Mouse (Mus musculus): Measurements from ENCODE around the gene Myh7b.
"Not testable (repeated sequence)": the region's sequence is repeated elsewhere in the genome, so short reads cannot be mapped to it uniquely, and the experiment has no call there.

The Myh7b gene

DNA sequence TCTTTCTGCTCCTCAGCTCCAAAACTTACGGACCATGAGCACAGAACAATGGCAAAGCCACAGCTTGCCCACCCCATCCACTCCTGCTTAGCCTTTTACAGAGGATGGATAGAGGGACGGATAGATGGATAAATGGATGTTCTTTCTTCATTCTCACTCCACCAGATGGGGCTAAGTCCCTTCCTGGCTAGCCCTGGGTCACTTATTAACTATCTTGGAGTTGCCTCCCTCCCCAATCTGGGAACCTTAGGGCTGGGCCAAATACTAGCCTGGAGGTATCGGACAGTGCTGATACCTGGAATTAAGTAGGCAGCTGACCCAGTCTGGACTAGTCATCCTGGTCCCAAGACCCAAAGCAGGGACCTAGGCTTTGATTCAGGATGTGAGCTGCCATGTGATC lies 7.3 kb upstream of the Myh7b start:
- no peak for DNase-seq (ENCODE audit: low spot score in 2 of 2)

DNA sequence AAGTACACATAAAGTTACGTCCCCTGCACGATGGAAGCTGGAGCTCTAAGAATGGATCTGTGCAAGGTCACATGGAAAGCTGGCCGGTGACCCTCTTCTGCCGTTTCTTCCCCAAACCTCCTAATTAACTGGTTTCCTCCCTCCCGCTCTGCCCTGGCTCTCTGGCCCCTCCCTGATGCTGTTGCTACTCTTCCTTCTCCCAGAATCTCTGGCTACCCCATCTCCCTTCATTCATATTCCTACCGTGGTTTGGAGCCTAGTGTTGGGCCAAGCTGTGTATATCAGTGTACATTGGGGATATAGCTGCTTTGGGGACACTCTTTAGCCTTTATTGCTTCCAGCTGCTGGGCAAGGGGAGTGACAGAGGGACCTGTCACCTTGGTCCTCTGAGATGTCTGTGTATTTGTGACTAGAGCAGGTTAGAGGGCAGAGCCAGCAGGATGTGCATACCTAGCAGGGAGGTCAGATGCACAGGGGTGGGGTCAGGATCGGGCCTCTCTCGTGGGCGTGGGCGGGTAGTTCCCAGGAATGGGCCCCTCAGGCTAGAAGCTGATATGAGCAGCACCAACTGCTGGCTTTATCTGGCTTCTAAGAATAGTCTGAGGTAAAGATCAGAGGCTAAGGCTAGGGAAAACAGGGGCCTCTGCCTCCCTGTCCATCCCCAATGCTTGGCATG lies 6.3 kb upstream of the Myh7b start:
- DNase-seq (ENCODE audit: low spot score in 2 of 2): no peak

- DNase-seq (ENCODE audit: low spot score in 2 of 2): not testable (repeated sequence)
Observed at GRCm38 (mm10) chr2:155605236-155605589, 5.8 kb upstream of the Myh7b start.

- DNase-seq (ENCODE audit: low spot score in 2 of 2): no peak
Observed at GRCm38 (mm10) chr2:155606360-155606759, 4.7 kb upstream of the Myh7b start.

GRCm38 (mm10) chr2:155611834-155612550 lies 980 bp downstream of the Myh7b start:
- DNase-seq (ENCODE audit: low spot score in 2 of 2): no peak

DNA sequence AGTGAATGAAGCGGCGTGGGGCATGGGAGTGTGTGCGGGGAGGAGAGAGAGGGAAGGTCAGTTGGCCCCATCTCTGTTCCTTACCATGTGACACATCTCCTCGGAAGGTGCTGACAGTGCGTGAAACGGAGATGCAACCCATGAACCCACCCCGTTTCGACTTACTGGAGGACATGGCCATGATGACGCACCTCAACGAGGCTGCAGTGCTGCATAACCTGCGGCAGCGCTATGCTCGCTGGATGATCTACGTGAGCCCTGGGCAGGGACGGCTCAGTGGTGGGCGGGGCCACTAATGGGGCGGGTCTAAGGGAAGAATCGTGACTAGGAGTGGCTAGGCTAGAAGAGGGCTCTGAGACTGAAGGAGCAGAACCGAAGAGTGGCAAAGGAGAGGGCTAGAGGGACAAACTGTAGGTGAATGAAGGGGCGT lies 2.3 kb downstream of the Myh7b start:
- DNase-seq (ENCODE audit: low spot score in 2 of 2): peak; percentile 57 to 72

- DNase-seq (ENCODE audit: low spot score in 2 of 2): no peak
Observed at GRCm38 (mm10) chr2:155613953-155614352, 2.9 kb downstream of the Myh7b start.

DNA sequence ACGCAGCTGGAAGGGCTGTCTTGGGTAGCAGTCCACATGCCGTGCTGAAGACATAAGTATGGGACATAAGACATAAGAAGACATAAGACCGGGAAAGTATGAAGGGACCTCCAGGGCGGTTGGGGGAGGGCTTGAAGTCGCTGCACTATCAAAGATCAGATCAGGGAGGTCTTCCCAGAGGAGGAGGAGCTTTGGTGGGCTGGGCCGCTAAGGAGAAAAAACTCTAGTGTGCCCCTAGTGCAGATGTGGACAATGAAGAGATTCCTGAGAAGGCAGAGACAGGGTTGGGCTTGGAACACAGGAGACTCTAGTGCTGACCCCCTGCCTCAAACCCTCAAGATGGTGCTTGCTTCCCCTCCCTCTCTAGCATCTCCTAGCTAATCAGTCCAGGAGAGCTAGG lies 6.0 kb downstream of the Myh7b start:
- DNase-seq (ENCODE audit: low spot score in 2 of 2): no peak

- peak; percentile 86 to 88 for DNase-seq (ENCODE audit: low spot score in 2 of 2)
Observed at GRCm38 (mm10) chr2:155619817-155620216, 8.8 kb downstream of the Myh7b start.

GRCm38 (mm10) chr2:155622606-155623005 lies 11.6 kb downstream of the Myh7b start:
- no peak for DNase-seq (ENCODE audit: low spot score in 2 of 2)

- DNase-seq (ENCODE audit: low spot score in 2 of 2): no peak
Observed at GRCm38 (mm10) chr2:155623996-155624395, 13.0 kb downstream of the Myh7b start.

DNA sequence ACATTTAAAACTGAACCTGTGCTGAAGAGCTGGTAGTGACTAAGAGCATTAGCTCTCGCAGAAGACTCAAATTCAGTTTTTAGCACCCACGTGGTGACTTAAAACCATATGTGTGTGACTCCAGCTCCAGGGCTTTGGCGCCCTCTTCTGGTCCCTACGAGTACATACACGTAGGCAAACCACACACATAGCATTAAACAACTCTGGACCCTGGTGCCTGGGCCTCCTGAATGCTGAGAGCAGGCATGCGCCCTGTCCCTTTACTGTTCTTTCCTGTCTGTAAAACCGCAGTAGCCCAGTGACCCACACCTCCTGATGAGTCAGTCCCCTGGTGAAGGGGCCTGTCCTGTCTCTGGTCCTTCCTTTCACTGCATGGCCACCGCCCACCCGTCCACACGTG lies 13.7 kb downstream of the Myh7b start:
- no peak for DNase-seq (ENCODE audit: low spot score in 2 of 2)

DNA sequence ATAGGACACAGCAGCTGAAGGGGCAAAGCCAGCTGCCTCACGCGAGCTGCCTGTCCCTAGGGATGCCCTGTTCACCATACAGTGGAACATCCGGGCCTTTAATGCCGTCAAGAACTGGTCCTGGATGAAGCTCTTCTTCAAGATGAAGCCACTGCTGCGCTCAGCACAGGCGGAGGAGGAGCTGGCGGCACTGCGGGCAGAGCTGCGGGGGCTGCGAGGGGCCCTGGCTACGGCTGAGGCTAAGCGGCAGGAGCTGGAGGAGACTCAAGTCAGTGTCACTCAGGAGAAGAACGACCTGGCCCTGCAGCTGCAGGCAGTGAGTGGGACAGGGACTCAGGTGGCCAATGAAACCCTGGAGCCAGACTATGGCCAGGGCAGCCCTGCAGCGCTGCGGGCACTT lies 15.3 kb downstream of the Myh7b start:
- no peak for DNase-seq (ENCODE audit: low spot score in 2 of 2)

DNA sequence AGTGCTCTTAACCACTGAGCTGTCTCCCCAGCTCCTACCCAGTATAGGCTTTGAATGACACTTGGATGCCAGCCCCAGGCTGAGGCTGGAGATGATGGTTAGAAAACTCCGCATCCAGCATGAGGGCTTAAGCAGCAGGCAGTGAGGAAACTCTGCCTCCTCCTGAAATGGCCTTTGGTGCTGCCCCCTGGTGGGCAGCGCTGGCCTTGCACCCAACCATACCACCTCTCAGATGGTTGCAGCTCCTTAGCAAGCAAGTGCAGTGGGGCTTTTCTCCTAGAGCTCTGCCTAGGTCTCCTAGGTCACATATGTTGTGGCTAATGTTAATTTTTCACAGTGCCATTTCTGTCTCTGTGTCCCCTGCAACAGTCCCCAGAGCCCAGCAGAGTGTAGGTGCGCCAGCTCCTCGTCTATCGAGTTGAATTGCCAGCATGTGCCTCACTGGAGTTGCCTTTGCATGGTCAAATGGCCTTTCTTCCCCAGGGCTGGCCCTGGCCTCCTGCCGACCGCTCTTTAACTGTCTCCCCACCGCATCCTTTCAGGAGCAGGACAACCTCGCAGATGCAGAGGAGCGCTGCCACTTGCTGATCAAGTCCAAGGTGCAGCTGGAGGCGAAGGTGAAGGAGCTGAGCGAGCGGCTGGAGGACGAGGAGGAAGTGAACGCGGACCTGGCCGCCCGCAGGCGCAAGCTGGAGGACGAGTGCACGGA lies 16.2 kb downstream of the Myh7b start:
- peak; percentile 52 to 67 for DNase-seq (ENCODE audit: low spot score in 2 of 2)

DNA sequence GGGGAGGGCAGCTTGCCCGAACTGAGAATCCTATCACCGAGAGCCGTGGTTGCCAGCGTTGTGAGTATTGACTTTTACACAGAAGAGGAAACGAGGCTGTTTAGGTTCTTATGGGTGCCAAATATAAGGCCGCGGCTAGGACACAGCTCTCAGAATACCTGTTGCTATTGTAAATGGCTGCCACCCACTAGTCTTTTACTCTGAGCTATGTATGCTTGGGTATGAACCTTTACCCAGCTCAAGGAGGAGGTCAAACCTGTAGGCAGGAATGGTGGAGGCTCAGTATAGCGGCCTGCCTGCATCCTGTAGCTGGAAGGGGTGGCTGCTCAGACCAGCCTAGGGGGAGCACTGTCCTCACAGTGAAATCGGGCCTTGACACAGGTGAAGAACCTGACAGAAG lies 17.1 kb downstream of the Myh7b start:
- DNase-seq (ENCODE audit: low spot score in 2 of 2): no peak

DNA sequence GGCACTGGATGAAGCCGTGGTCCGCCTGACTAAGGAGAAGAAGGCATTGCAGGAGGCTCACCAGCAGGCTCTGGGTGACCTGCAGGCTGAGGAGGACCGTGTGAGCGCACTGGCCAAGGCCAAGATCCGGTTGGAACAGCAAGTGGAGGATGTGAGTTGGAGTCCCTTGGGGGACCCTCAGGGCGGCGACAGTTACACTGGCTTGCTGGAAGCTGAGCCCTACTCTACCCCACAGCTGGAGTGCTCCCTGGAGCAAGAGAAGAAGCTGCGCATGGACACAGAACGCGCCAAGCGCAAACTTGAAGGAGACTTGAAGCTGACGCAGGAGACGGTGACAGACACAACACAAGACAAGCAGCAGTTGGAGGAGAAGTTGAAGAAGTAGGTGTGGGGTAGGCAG lies 17.5 kb downstream of the Myh7b start:
- no peak for DNase-seq (ENCODE audit: low spot score in 2 of 2)

DNA sequence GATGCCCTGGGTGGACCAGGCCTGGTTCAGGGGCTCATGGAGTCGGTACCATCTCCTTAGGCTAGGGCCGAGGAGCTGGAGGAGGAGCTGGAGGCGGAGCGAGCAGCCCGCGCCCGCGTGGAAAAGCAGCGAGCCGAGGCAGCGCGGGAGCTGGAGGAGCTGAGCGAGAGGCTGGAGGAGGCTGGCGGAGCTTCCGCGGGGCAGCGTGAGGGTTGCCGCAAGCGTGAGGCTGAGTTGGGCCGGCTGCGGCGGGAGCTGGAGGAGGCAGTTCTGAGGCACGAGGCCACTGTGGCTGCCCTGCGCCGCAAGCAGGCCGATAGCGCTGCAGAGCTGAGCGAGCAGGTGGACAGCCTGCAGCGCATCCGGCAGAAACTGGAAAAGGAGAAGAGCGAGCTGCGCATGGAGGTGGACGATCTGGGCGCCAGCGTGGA lies 18.2 kb downstream of the Myh7b start:
- no peak for DNase-seq (ENCODE audit: low spot score in 2 of 2)

DNA sequence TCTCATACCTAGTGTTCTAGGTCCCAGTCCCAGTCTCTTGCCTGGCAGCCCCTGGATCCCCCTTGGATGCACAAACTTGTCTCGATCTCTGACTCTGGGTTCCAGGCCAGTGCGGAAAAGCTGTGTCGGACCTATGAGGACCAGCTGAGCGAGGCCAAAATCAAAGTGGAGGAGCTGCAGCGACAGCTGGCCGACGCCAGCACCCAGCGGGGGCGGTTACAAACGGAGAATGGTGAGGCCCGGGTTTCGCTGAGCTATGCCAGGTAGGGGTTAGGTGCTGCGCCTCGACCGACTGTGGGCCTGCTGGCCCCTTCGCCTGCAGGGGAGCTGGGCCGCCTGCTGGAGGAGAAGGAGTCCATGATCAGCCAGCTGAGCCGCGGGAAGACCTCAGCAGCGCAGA lies 19.1 kb downstream of the Myh7b start:
- no peak for DNase-seq (ENCODE audit: low spot score in 2 of 2)

GRCm38 (mm10) chr2:155630590-155631416 lies 19.8 kb downstream of the Myh7b start:
- no peak for DNase-seq (ENCODE audit: low spot score in 2 of 2)

- DNase-seq (ENCODE audit: low spot score in 2 of 2): no peak
Observed at GRCm38 (mm10) chr2:155632138-155632936, 21.3 kb downstream of the Myh7b start.

- no peak for DNase-seq (ENCODE audit: low spot score in 2 of 2)
Observed at GRCm38 (mm10) chr2:155633121-155633520, 22.1 kb downstream of the Myh7b start.
